Mouse (Mus musculus) heart, adult 2 months (tissue): ENCODE measurements at regions not wholly inside any gene's neighbourhood (a gene's known extent, or its start where the extent isn't known, plus 50 kb on each side); places are given as distances from the start of the nearest gene placed in this dataset.
A peak's percentile ranks its signal among the peaks of the same experiment; 100 is the strongest.

Experiments used
- DNase-seq, 2 experiments: peaks; one replicate each; pipeline ENCODE4 v3.0.0; 2021
- H3K27ac ChIP-seq: fragments of 200-600 bp; 2 replicates; pipeline ENCODE4 v1.8.1; 2022
- H3K27me3 ChIP-seq: fragments of 200-500 bp; 2 replicates; pipeline ENCODE4 v1.6.1; 2012; ENCODE audit warnings: mild to moderate bottlenecking, low read length, inconsistent platforms, mixed read lengths; ENCODE audit not compliant: control insufficient read depth, insufficient read depth
- H3K36me3 ChIP-seq: fragments of 200-500 bp; 2 replicates; pipeline ENCODE4 v1.6.1; 2012; ENCODE audit warnings: low read length, inconsistent platforms; ENCODE audit not compliant: control insufficient read depth, insufficient read depth
- H3K4me1 ChIP-seq: fragments of 200-500 bp; 2 replicates; pipeline ENCODE4 v1.6.1; 2011; ENCODE audit warnings: low read length; ENCODE audit not compliant: control insufficient read depth, insufficient read depth
- H3K4me3 ChIP-seq: fragments of 200-600 bp; 2 replicates; pipeline ENCODE4 v1.8.1; 2022
- H3K79me2 ChIP-seq: fragments of 200-500 bp; replicated peaks from 2 replicates; pipeline ENCODE4 v1.6.1; 2012; ENCODE audit warnings: mild to moderate bottlenecking, inconsistent platforms, low read length, moderate library complexity, mixed read lengths; ENCODE audit not compliant: control insufficient read depth, insufficient read depth
- H3K9ac ChIP-seq: fragments of 200-500 bp; 2 replicates; pipeline ENCODE4 v1.6.1; 2012; ENCODE audit warnings: low read depth, mild to moderate bottlenecking, control low read depth, inconsistent platforms, low read length, mixed read lengths
- CTCF ChIP-seq: fragments of 200-600 bp; IDR thresholded peaks from 2 replicates; pipeline ENCODE4 v1.8.1; 2022; ENCODE audit warnings: antibody characterized with exemption, mild to moderate bottlenecking, moderate library complexity
- EP300 ChIP-seq: fragments of 200-500 bp; IDR thresholded peaks from 2 replicates; pipeline ENCODE4 v1.6.1; 2011; ENCODE audit warnings: low read depth, low read length, control low read depth; ENCODE audit not compliant: insufficient read depth
- POLR2A ChIP-seq: fragments of 200-500 bp; IDR thresholded peaks from 2 replicates; pipeline ENCODE4 v1.6.1; 2011; ENCODE audit warnings: mild to moderate bottlenecking, low read depth, low read length, control low read depth; ENCODE audit not compliant: insufficient read depth
- whole genome bisulfite sequencing: fragments of 180-500 bp; shearing (Covaris S2); methylation state at CpG from one replicate; pipeline ENCODE4 v1.1.7; 2018; 5-methylcytosine and 5-hydroxymethylcytosine counted together
- intact Hi-C: fragments of 180-260 bp; cut with DNase I; formaldehyde crosslinking; loops from one replicate; pipeline ENCODE4 v1.15.1; 2025

- Histone ChIP-seq H3K4me1 (no peaks in the 10 kb centered on the region), H3K27ac (no peak overlapping the region), H3K9ac (no peak overlapping the region), H3K36me3 (no peaks in the 10 kb centered on the region), H3K79me2 (no peaks in the 10 kb centered on the region), H3K4me3 (no peak overlapping the region), H3K27me3 (no peaks in the 10 kb centered on the region)
- intact Hi-C loops: no loop called here
- TF ChIP-seq EP300 (no peak), CTCF (no peak), POLR2A (no peak)
- WGBS: 87% methylated on average over 7 of the region's 7 CpGs
- DNase-seq: no peak
These were observed 85.6 kb downstream of the Gxylt1 start for GRCm38 (mm10) chr15:93189266-93189855.

GRCm38 (mm10) chr15:93176221-93176620 is 98.8 kb downstream of the Gxylt1 start:
- intact Hi-C loops: no loop called here
- H3K36me3 ChIP-seq: no peaks in the 10 kb centered on the region
- no peak overlapping the region for H3K4me3 ChIP-seq
- TF ChIP-seq CTCF: no peak
- no peak for TF ChIP-seq POLR2A
- TF ChIP-seq EP300: no peak
- H3K4me1 ChIP-seq: no peaks in the 10 kb centered on the region
- H3K27me3 ChIP-seq: no peaks in the 10 kb centered on the region
- H3K9ac ChIP-seq: no peak overlapping the region
- DNase-seq: no peak
- WGBS: 82% methylated on average over 5 of the region's 5 CpGs
- H3K79me2 ChIP-seq: no peaks in the 10 kb centered on the region
- H3K27ac ChIP-seq: no peak overlapping the region

- Histone ChIP-seq H3K4me1 (no peaks in the 10 kb centered on the region; the same call in 1 of the 2 replicates), H3K36me3 (no peaks in the 10 kb centered on the region), H3K9ac (no peak overlapping the region), H3K27me3 (no peaks in the 10 kb centered on the region), H3K27ac (no peak overlapping the region), H3K79me2 (no peaks in the 10 kb centered on the region), H3K4me3 (no peak overlapping the region)
- TF ChIP-seq EP300 (no peak), POLR2A (no peak), CTCF (no peak)
- WGBS: 29% methylated on average over 3 of the region's 3 CpGs
- no peak for DNase-seq
- intact Hi-C loops: no loop called here
These were observed 106.2 kb downstream of the Gxylt1 start for GRCm38 (mm10) chr15:93168784-93169183.

GRCm38 (mm10) chr15:93167451-93167850 is 107.5 kb downstream of the Gxylt1 start:
- intact Hi-C loops: no loop called here
- TF ChIP-seq POLR2A (no peak), CTCF (no peak), EP300 (no peak)
- Histone ChIP-seq H3K4me3 (no peak overlapping the region), H3K27me3 (no peaks in the 10 kb centered on the region), H3K36me3 (no peaks in the 10 kb centered on the region), H3K4me1 (no peaks in the 10 kb centered on the region; the same call in 1 of the 2 replicates), H3K9ac (no peak overlapping the region), H3K27ac (no peak overlapping the region), H3K79me2 (no peaks in the 10 kb centered on the region)
- no peak for DNase-seq
- WGBS: 85% methylated on average over 9 of the region's 9 CpGs

- Histone ChIP-seq H3K27ac (no peak overlapping the region), H3K79me2 (no peaks in the 10 kb centered on the region), H3K9ac (no peak overlapping the region), H3K4me1 (peaks cover 1% of the 10 kb centered on the region; the same call in 1 of the 2 replicates), H3K4me3 (no peak overlapping the region), H3K36me3 (no peaks in the 10 kb centered on the region), H3K27me3 (no peaks in the 10 kb centered on the region)
- TF ChIP-seq POLR2A: no peak
- no peak for TF ChIP-seq EP300
- no peak for TF ChIP-seq CTCF
- 55% methylated on average over 25 of the region's 25 CpGs for WGBS
- intact Hi-C loops: no loop called here
- peak in 1 of 2 experiments; percentile 11 for DNase-seq
These were observed 112.8 kb downstream of the Gxylt1 start for GRCm38 (mm10) chr15:93161924-93162910.

GRCm38 (mm10) chr15:93161329-93161728 is 113.7 kb downstream of the Gxylt1 start:
- DNase-seq: no peak

More at GRCm38 (mm10) chr15:93161329-93161728, 113.7 kb downstream of the Gxylt1 start:
- H3K27ac ChIP-seq: no peak overlapping the region
- H3K4me1 ChIP-seq: peaks cover 1% of the 10 kb centered on the region; the same call in 1 of the 2 replicates
- H3K4me3 ChIP-seq: no peak overlapping the region
- H3K79me2 ChIP-seq: no peaks in the 10 kb centered on the region
- H3K9ac ChIP-seq: no peak overlapping the region
- TF ChIP-seq CTCF (no peak), EP300 (no peak), POLR2A (no peak)
- no peaks in the 10 kb centered on the region for H3K27me3 ChIP-seq
- no peaks in the 10 kb centered on the region for H3K36me3 ChIP-seq
- 43% methylated on average over 7 of the region's 7 CpGs for WGBS
- intact Hi-C loops: no loop called here
